13 mouse cellular contexts compared by ENCODE assay signal in the genomic region with DNA sequence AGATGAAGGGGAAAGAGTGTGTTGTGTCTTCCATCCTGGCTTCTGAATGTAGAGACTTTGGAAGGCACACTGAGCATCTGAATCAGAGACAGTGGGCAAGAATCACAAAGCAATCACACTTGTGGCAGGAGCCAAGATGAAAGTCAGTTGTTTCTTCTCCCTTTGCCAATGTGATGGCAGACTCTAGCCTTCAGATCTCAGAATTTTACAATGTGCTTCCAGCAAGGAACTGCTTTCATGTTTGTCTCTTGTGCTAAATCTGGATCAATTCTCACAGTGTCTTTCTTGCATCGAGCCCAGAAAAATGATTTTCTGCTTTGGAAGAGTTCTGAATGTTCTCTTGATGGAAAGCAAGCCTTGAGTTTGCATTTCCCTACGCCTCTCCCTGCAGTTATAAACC.
"Had no signal": no experiment of that assay in that cellular context is flagged by ENCODE, and none has a peak within 500 bp of the region (broad histone marks: within the 10 kb centered on the region; RNA-seq: fewer than 3 reads in every experiment).

No protein-coding gene starts in this region.

- DNase-seq: kidney, adult 11 months; kidney, adult 9 months; kidney, postnatal 36 days; left cerebral cortex, postnatal 4 days; lung, adult 18-20 months; lung, postnatal 36 days; spleen, adult 18-20 months; thymus, adult 2 months; thymus, postnatal 25 days had no signal

- H3K27me3 ChIP-seq: limb, embryonic 13.5 days; midbrain, embryonic 13.5 days had no signal

- H3K4me1 ChIP-seq: midbrain, embryonic 13.5 days had no signal

- ATAC-seq: midbrain, embryonic 13.5 days had no signal

- H3K9me3 ChIP-seq: limb, embryonic 13.5 days; midbrain, embryonic 13.5 days had no signal

- H3K9ac ChIP-seq: limb, embryonic 13.5 days; liver, embryonic 14.5 days; midbrain, embryonic 13.5 days had no signal

- H3K4me3 ChIP-seq: limb, embryonic 13.5 days; midbrain, embryonic 13.5 days had no signal

- H3K4me2 ChIP-seq: limb, embryonic 13.5 days; midbrain, embryonic 13.5 days had no signal

- H3K36me3 ChIP-seq: limb, embryonic 13.5 days; midbrain, embryonic 13.5 days had no signal

- H3K27ac ChIP-seq: kidney, postnatal 0 days; limb, embryonic 13.5 days; liver, embryonic 14.5 days; midbrain, embryonic 13.5 days had no signal
